Mouse (Mus musculus): Measurements from ENCODE around the gene Dusp27.

Gene Dusp27

GRCm38 (mm10) chr1:166127719-166128118, at the start of gene Dusp27:
Dusp27 (minus strand) TSS chr1:166127922.
- in situ Hi-C loops (cut with MboI; ENCODE audit: low sequenced_read_pairs), result no loop called here

- in situ Hi-C loops (cut with MboI; ENCODE audit: low sequenced_read_pairs), result no loop called here
Measured at GRCm38 (mm10) chr1:166173621-166174020, 45.9 kb upstream of the Dusp27 start.

- in situ Hi-C loops (cut with MboI; ENCODE audit: low sequenced_read_pairs), result no loop called here
Measured at GRCm38 (mm10) chr1:166172992-166173391, 45.3 kb upstream of the Dusp27 start.

- in situ Hi-C loops (cut with MboI; ENCODE audit: low sequenced_read_pairs), result no loop called here
Measured at GRCm38 (mm10) chr1:166170852-166171251, 43.1 kb upstream of the Dusp27 start.

GRCm38 (mm10) chr1:166169713-166170112, 42.0 kb upstream of the Dusp27 start:
- in situ Hi-C loops (cut with MboI; ENCODE audit: low sequenced_read_pairs), result no loop called here

- in situ Hi-C loops (cut with MboI; ENCODE audit: low sequenced_read_pairs), result no loop called here
Measured at GRCm38 (mm10) chr1:166168017-166168416, 40.3 kb upstream of the Dusp27 start.

- in situ Hi-C loops (cut with MboI; ENCODE audit: low sequenced_read_pairs), result no loop called here
Measured at GRCm38 (mm10) chr1:166167405-166167804, 39.7 kb upstream of the Dusp27 start.

- in situ Hi-C loops (cut with MboI; ENCODE audit: low sequenced_read_pairs), result no loop called here
Measured at GRCm38 (mm10) chr1:166165159-166165558, 37.4 kb upstream of the Dusp27 start.

- in situ Hi-C loops (cut with MboI; ENCODE audit: low sequenced_read_pairs), result no loop called here
Measured at GRCm38 (mm10) chr1:166164580-166164979, 36.9 kb upstream of the Dusp27 start.

GRCm38 (mm10) chr1:166160569-166161445, 33.1 kb upstream of the Dusp27 start:
- in situ Hi-C loops (cut with MboI; ENCODE audit: low sequenced_read_pairs), result no loop called here

GRCm38 (mm10) chr1:166160111-166160510, 32.4 kb upstream of the Dusp27 start:
- in situ Hi-C loops (cut with MboI; ENCODE audit: low sequenced_read_pairs), result no loop called here

GRCm38 (mm10) chr1:166158664-166159063, 30.9 kb upstream of the Dusp27 start:
- in situ Hi-C loops (cut with MboI; ENCODE audit: low sequenced_read_pairs), result loop anchor here (10.0 kb wide), 3 partner anchors 154 to 494 kb away; partner anchors contain the start of gene Pou2f1

GRCm38 (mm10) chr1:166157712-166158111, 30.0 kb upstream of the Dusp27 start:
- in situ Hi-C loops (cut with MboI; ENCODE audit: low sequenced_read_pairs), result loop anchor here (10.0 kb wide), 3 partner anchors 153 to 493 kb away; partner anchors contain the start of gene Pou2f1

GRCm38 (mm10) chr1:166155113-166155494, 27.4 kb upstream of the Dusp27 start:
- in situ Hi-C loops (cut with MboI; ENCODE audit: low sequenced_read_pairs), result loop anchor here (10.0 kb wide), 3 partner anchors 150 to 490 kb away; partner anchors contain the start of gene Pou2f1

GRCm38 (mm10) chr1:166154162-166155112, 26.7 kb upstream of the Dusp27 start:
- in situ Hi-C loops (cut with MboI; ENCODE audit: low sequenced_read_pairs), result loop anchor here (5.0 to 10.0 kb wide), 4 partner anchors 150 to 490 kb away; partner anchors contain the start of gene Pou2f1

- in situ Hi-C loops (cut with MboI; ENCODE audit: low sequenced_read_pairs), result loop anchor here (5.0 to 10.0 kb wide), 4 partner anchors 149 to 489 kb away; partner anchors contain the start of gene Pou2f1
Measured at GRCm38 (mm10) chr1:166153351-166154120, 25.8 kb upstream of the Dusp27 start.

GRCm38 (mm10) chr1:166152034-166152433, 24.3 kb upstream of the Dusp27 start:
- in situ Hi-C loops (cut with MboI; ENCODE audit: low sequenced_read_pairs), result loop anchor here (5.0 to 10.0 kb wide), 4 partner anchors 147 to 487 kb away; partner anchors contain the start of gene Pou2f1

GRCm38 (mm10) chr1:166151341-166151740, 23.6 kb upstream of the Dusp27 start:
- in situ Hi-C loops (cut with MboI; ENCODE audit: low sequenced_read_pairs), result loop anchor here (5.0 to 10.0 kb wide), 4 partner anchors 147 to 487 kb away; partner anchors contain the start of gene Pou2f1

GRCm38 (mm10) chr1:166150035-166150434, 22.3 kb upstream of the Dusp27 start:
- in situ Hi-C loops (cut with MboI; ENCODE audit: low sequenced_read_pairs), result loop anchor here (5.0 to 10.0 kb wide), 4 partner anchors 145 to 485 kb away; partner anchors contain the start of gene Pou2f1

GRCm38 (mm10) chr1:166149441-166149840, 21.7 kb upstream of the Dusp27 start:
- in situ Hi-C loops (cut with MboI; ENCODE audit: low sequenced_read_pairs), result no loop called here

All from CH12F3 (cell line).